Mouse (Mus musculus) lung, adult 2 months (tissue): ENCODE measurements around the gene Selenok.

Experiments used
- CTCF ChIP-seq: fragments of 200-500 bp; IDR thresholded peaks from 2 replicates; pipeline ENCODE4 v1.5.1; 2011; ENCODE audit warnings: mild to moderate bottlenecking, low read length, control low read depth; ENCODE audit not compliant: insufficient read depth
- POLR2A ChIP-seq: fragments of 200-500 bp; IDR thresholded peaks from 2 replicates; pipeline ENCODE4 v1.6.1; 2011; ENCODE audit warnings: low read depth, mild to moderate bottlenecking, control low read depth, low read length, borderline replicate concordance; ENCODE audit errors: extremely low read depth

- TF ChIP-seq CTCF (no peak), POLR2A (no peak)
Observed at GRCm38 (mm10) chr14:29976927-29977326, 8.8 kb downstream of the Selenok start.
